Mouse (Mus musculus): ENCODE measurements around the gene Kcnmb1. TPM values are rescaled to one million over a fixed set of nuclear protein-coding genes. Genes with fewer than 3 reads are reported as not detected.

The Kcnmb1 gene
- polyA plus RNA-seq, 1 experiment from 2014 or later, result 0.83 TPM

GRCm38 (mm10) chr11:33938561-33939274 is 24.1 kb upstream of the Kcnmb1 start:
- 50% methylated on average over 7 of the region's 7 CpGs for WGBS
- H3K27ac ChIP-seq (ENCODE audit: low read length), result no peak overlapping the region
- no peaks in the 10 kb centered on the region for H3K4me1 ChIP-seq (ENCODE audit: control insufficient read depth, insufficient read depth, low read length)
- H3K9me3 ChIP-seq (replicated peaks; ENCODE audit: control insufficient read depth, low read length), result no peaks in the 10 kb centered on the region
- no peak overlapping the region for H3K4me2 ChIP-seq (ENCODE audit: low read depth, low read length)
- no peak overlapping the region for H3K9ac ChIP-seq (ENCODE audit: low read length)
- ATAC-seq (replicated peaks; ENCODE audit: extremely low read depth, insufficient read depth, low FRiP score), result peak; percentile 38; the same call in 1 of the 2 replicates
- H3K27me3 ChIP-seq (ENCODE audit: control insufficient read depth, insufficient read depth, low read length), result no peaks in the 10 kb centered on the region
- no peaks in the 10 kb centered on the region for H3K36me3 ChIP-seq (ENCODE audit: control insufficient read depth, insufficient read depth)
- no peak overlapping the region for H3K4me3 ChIP-seq (ENCODE audit: low read length)

- Histone ChIP-seq H3K4me2 (ENCODE audit: low read depth, low read length) (no peak overlapping the region; the same call in 1 of the 2 replicates), H3K27ac (ENCODE audit: low read length) (no peak overlapping the region), H3K36me3 (ENCODE audit: control insufficient read depth, insufficient read depth) (no peaks in the 10 kb centered on the region), H3K4me3 (ENCODE audit: low read length) (no peak overlapping the region), H3K27me3 (ENCODE audit: control insufficient read depth, insufficient read depth, low read length) (no peaks in the 10 kb centered on the region), H3K9me3 (replicated peaks; ENCODE audit: control insufficient read depth, low read length) (no peaks in the 10 kb centered on the region), H3K4me1 (ENCODE audit: control insufficient read depth, insufficient read depth, low read length) (no peaks in the 10 kb centered on the region), H3K9ac (ENCODE audit: low read length) (no peak overlapping the region)
- 60% methylated on average over 4 of the region's 4 CpGs for WGBS
- ATAC-seq (replicated peaks; ENCODE audit: extremely low read depth, insufficient read depth, low FRiP score), result no peak
Observed at GRCm38 (mm10) chr11:33939456-33940113, 23.2 kb upstream of the Kcnmb1 start.

DNA sequence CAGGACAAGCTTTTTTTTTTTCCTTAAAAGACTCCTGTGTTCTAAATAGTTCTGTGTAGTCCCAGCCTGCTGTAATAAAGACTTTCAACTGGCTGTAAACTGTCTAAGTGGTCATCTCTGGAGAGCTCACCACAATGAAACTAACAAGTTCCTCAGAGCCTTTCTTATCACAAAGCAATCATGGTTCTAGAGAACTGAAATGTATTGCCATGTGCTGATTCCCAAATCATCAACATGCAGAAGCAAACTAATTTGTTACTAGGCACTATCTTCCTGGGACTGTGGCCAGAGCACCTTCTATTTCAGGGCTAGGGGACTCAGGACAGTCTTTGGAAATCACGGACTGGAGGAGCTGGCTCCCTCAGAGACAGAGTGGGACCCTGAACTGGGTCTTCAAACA is 19.2 kb upstream of the Kcnmb1 start:
- 71% methylated on average over 1 of the region's 1 CpGs for WGBS

DNA sequence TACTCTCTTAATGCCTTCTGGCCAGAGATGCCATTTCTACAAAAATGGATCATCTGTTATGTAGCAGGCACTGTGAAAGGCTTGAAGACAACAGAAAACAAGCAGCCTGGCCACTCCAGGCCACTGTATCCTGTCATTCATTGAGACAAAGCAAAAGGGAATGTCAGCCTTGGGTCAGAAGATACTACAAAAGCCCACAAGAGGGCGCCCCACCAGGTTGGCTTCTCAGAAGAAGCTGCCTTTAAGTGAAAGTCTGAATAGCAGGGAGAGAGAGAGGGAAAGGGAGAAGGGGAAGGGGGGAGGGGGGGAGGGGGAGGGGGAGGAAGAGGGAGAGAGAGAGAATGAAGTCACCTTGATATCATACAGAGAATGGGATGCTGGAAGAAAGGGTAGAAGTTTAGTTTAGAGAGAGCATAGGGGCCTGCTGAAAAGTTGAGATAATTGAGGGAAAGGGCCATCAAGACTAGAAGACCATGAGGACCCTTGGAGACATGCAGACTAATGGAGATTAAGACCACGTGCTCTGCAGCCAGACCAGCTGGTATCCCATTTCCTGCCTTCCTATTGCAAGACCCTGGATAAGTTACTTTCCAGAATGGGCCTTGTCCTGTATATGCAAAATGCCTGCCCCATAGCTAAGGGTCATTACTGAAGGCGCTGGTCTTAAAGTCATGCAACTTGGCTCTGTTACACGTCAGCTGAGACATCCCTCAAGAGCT is 18.6 kb upstream of the Kcnmb1 start:
- 60% methylated on average over 4 of the region's 4 CpGs for WGBS
- no peak for ATAC-seq (replicated peaks; ENCODE audit: extremely low read depth, insufficient read depth, low FRiP score)

More for the DNA sequence above, 19.2 kb upstream of the Kcnmb1 start:
- no peak overlapping the region for H3K4me3 ChIP-seq (ENCODE audit: low read length)
- H3K36me3 ChIP-seq (ENCODE audit: control insufficient read depth, insufficient read depth), result no peaks in the 10 kb centered on the region
- H3K27me3 ChIP-seq (ENCODE audit: control insufficient read depth, insufficient read depth, low read length), result no peaks in the 10 kb centered on the region
- no peaks in the 10 kb centered on the region for H3K9me3 ChIP-seq (replicated peaks; ENCODE audit: control insufficient read depth, low read length)
- no peak for ATAC-seq (replicated peaks; ENCODE audit: extremely low read depth, insufficient read depth, low FRiP score)
- H3K9ac ChIP-seq (ENCODE audit: low read length), result no peak overlapping the region
- no peak overlapping the region for H3K4me2 ChIP-seq (ENCODE audit: low read depth, low read length)
- no peaks in the 10 kb centered on the region for H3K4me1 ChIP-seq (ENCODE audit: control insufficient read depth, insufficient read depth, low read length)
- no peak overlapping the region for H3K27ac ChIP-seq (ENCODE audit: low read length)

GRCm38 (mm10) chr11:33944786-33945328 is 18.0 kb upstream of the Kcnmb1 start:
- Histone ChIP-seq H3K36me3 (ENCODE audit: control insufficient read depth, insufficient read depth) (no peaks in the 10 kb centered on the region), H3K4me1 (ENCODE audit: control insufficient read depth, insufficient read depth, low read length) (no peaks in the 10 kb centered on the region), H3K4me2 (ENCODE audit: low read depth, low read length) (no peak overlapping the region), H3K27me3 (ENCODE audit: control insufficient read depth, insufficient read depth, low read length) (no peaks in the 10 kb centered on the region), H3K9ac (ENCODE audit: low read length) (no peak overlapping the region), H3K9me3 (replicated peaks; ENCODE audit: control insufficient read depth, low read length) (no peaks in the 10 kb centered on the region), H3K4me3 (ENCODE audit: low read length) (no peak overlapping the region), H3K27ac (ENCODE audit: low read length) (no peak overlapping the region)
- 76% methylated on average over 9 of the region's 9 CpGs for WGBS
- no peak for ATAC-seq (replicated peaks; ENCODE audit: extremely low read depth, insufficient read depth, low FRiP score)

More for the DNA sequence above, 18.6 kb upstream of the Kcnmb1 start:
- H3K4me1 ChIP-seq (ENCODE audit: control insufficient read depth, insufficient read depth, low read length), result no peaks in the 10 kb centered on the region
- no peak overlapping the region for H3K4me3 ChIP-seq (ENCODE audit: low read length)
- H3K9ac ChIP-seq (ENCODE audit: low read length), result no peak overlapping the region
- H3K27ac ChIP-seq (ENCODE audit: low read length), result no peak overlapping the region
- H3K36me3 ChIP-seq (ENCODE audit: control insufficient read depth, insufficient read depth), result no peaks in the 10 kb centered on the region
- H3K9me3 ChIP-seq (replicated peaks; ENCODE audit: control insufficient read depth, low read length), result no peaks in the 10 kb centered on the region
- no peak overlapping the region for H3K4me2 ChIP-seq (ENCODE audit: low read depth, low read length)
- H3K27me3 ChIP-seq (ENCODE audit: control insufficient read depth, insufficient read depth, low read length), result no peaks in the 10 kb centered on the region

DNA sequence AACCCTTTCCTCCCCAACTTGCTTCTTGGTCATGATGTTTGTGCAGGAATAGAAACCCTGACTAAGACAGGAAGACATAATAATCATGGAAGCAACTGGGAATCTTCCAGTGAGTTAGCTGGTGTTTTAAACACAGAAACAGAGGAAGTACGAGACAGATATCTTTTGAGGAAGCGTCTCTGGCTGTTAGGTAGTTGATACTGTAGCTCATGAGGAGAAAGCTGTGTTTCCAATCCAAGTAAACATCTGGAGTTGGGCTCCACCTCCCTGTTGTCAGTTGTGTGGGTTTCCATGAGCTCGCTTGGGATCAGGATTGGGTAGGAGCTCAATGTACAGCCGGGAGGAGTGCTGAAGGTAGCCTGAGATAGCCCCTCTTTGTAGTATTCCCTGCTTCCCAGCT is 16.3 kb upstream of the Kcnmb1 start:
- H3K36me3 ChIP-seq (ENCODE audit: control insufficient read depth, insufficient read depth), result no peaks in the 10 kb centered on the region
- WGBS, result 54% methylated on average over 4 of the region's 4 CpGs
- no peak overlapping the region for H3K9ac ChIP-seq (ENCODE audit: low read length)
- no peak for ATAC-seq (replicated peaks; ENCODE audit: extremely low read depth, insufficient read depth, low FRiP score)
- H3K27ac ChIP-seq (ENCODE audit: low read length), result no peak overlapping the region
- no peaks in the 10 kb centered on the region for H3K27me3 ChIP-seq (ENCODE audit: control insufficient read depth, insufficient read depth, low read length)
- H3K4me1 ChIP-seq (ENCODE audit: control insufficient read depth, insufficient read depth, low read length), result no peaks in the 10 kb centered on the region
- H3K9me3 ChIP-seq (replicated peaks; ENCODE audit: control insufficient read depth, low read length), result peaks cover 4% of the 10 kb centered on the region
- H3K4me2 ChIP-seq (ENCODE audit: low read depth, low read length), result no peak overlapping the region
- no peak overlapping the region for H3K4me3 ChIP-seq (ENCODE audit: low read length)

DNA sequence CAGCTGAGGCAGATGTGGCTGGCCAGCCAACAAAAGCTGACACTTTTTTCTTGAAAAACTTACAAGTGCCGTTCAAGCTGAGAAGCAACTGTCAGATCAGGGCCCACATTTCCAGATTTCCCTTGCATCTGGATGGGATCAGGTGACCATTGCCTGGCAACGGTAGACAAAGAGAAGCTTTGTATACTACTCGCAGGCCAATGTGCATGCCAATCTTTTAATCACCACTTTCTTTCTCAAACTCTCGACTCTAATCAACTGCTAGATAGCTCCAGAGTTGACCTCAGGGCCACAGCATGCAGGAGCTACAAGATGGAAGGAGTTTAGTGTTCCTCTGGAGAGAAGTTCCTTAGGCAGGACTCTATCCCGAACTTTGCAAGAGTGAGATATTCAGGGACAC is 11.7 kb upstream of the Kcnmb1 start:
- no peaks in the 10 kb centered on the region; the same call in 1 of the 2 replicates for H3K27me3 ChIP-seq (ENCODE audit: control insufficient read depth, insufficient read depth, low read length)
- ATAC-seq (replicated peaks; ENCODE audit: extremely low read depth, insufficient read depth, low FRiP score), result no peak
- H3K27ac ChIP-seq (ENCODE audit: low read length), result no peak overlapping the region
- H3K9me3 ChIP-seq (replicated peaks; ENCODE audit: control insufficient read depth, low read length), result peaks cover 4% of the 10 kb centered on the region
- 54% methylated on average over 5 of the region's 5 CpGs for WGBS
- H3K4me2 ChIP-seq (ENCODE audit: low read depth, low read length), result no peak overlapping the region
- H3K4me3 ChIP-seq (ENCODE audit: low read length), result no peak overlapping the region
- no peaks in the 10 kb centered on the region for H3K36me3 ChIP-seq (ENCODE audit: control insufficient read depth, insufficient read depth)
- no peak overlapping the region for H3K9ac ChIP-seq (ENCODE audit: low read length)
- H3K4me1 ChIP-seq (ENCODE audit: control insufficient read depth, insufficient read depth, low read length), result no peaks in the 10 kb centered on the region

GRCm38 (mm10) chr11:33951684-33952625 is 10.9 kb upstream of the Kcnmb1 start:
- 73% methylated on average over 8 of the region's 8 CpGs for WGBS
- Histone ChIP-seq H3K27ac (ENCODE audit: low read length) (no peak overlapping the region), H3K9ac (ENCODE audit: low read length) (no peak overlapping the region), H3K9me3 (replicated peaks; ENCODE audit: control insufficient read depth, low read length) (peaks cover 4% of the 10 kb centered on the region), H3K36me3 (ENCODE audit: control insufficient read depth, insufficient read depth) (no peaks in the 10 kb centered on the region), H3K27me3 (ENCODE audit: control insufficient read depth, insufficient read depth, low read length) (no peaks in the 10 kb centered on the region; the same call in 1 of the 2 replicates), H3K4me1 (ENCODE audit: control insufficient read depth, insufficient read depth, low read length) (no peaks in the 10 kb centered on the region), H3K4me2 (ENCODE audit: low read depth, low read length) (no peak overlapping the region), H3K4me3 (ENCODE audit: low read length) (no peak overlapping the region)
- ATAC-seq (replicated peaks; ENCODE audit: extremely low read depth, insufficient read depth, low FRiP score), result no peak
